Mouse (Mus musculus): ENCODE data around the gene Dip2c.

DNA sequence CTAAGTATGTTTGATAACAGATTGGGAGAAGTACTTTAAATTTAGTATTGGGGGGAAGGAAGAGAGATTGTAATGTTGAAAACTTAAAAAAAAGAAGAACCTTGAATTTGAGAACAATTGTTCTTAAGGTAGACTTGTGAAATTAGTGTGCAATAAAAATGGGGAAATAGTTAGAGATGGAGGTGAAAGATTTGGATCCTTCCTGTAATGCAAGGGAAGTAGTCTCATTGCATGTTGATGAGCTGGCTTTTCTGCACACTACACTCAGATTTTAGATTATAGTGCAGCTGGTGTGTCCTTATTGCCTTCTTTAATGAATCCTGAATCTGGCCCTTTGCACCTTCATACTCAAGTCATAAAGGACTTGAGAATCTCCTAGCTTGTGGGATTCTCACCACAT lies 142.9 kb downstream of the Dip2c start:
- TF ChIP-seq CTCF (IDR thresholded peaks at IDR 0.05) (no peak), EP300 (IDR thresholded peaks at IDR 0.05) (no peak)
